Mouse (Mus musculus) forebrain, embryonic 14.5 days (tissue): ENCODE measurements at regions not wholly inside any gene's neighbourhood (a gene's known extent, or its start where the extent isn't known, plus 50 kb on each side); places are given as distances from the start of the nearest gene placed in this dataset.

Source experiments
- ATAC-seq: fragments of 200-750 bp; cut with Nextera tagmentation; 2 replicates; pipeline ENCODE4 v1.8.0; 2017; ENCODE audit warnings: mild to moderate bottlenecking, moderate library complexity
- DNase-seq: peaks from one replicate; pipeline ENCODE4 v3.0.0-alpha.2; 2015; ENCODE audit warnings: low spot score
- H3K27ac ChIP-seq: fragments of 300-500 bp; sonication (generic); 2 replicates; pipeline ENCODE4 v1.5.1; 2014; ENCODE audit warnings: low read depth, mild to moderate bottlenecking, control low read depth, low read length, moderate library complexity
- H3K27me3 ChIP-seq: fragments of 300-500 bp; sonication (generic); replicated peaks from 2 replicates; pipeline ENCODE4 v1.6.1; 2014; ENCODE audit warnings: low read length, control low read depth, mixed read lengths; ENCODE audit not compliant: control insufficient read depth, insufficient read depth
- H3K36me3 ChIP-seq: fragments of 300-500 bp; sonication (generic); 2 replicates; pipeline ENCODE4 v1.6.1; 2014; ENCODE audit warnings: low read length, control low read depth; ENCODE audit not compliant: control insufficient read depth, insufficient read depth
- H3K4me1 ChIP-seq: fragments of 300-500 bp; sonication (generic); 2 replicates; pipeline ENCODE4 v1.6.1; 2014; ENCODE audit warnings: antibody characterized with exemption, low read length, control low read depth; ENCODE audit not compliant: control insufficient read depth, insufficient read depth
- H3K4me2 ChIP-seq: fragments of 300-500 bp; sonication (generic); 2 replicates; pipeline ENCODE4 v1.6.1; 2014; ENCODE audit warnings: mild to moderate bottlenecking, control low read depth, low read length
- H3K4me3 ChIP-seq: fragments of 300-500 bp; sonication (generic); 2 replicates; pipeline ENCODE4 v1.5.1; 2014; ENCODE audit warnings: low read depth, low read length, control low read depth
- H3K9ac ChIP-seq: fragments of 300-500 bp; sonication (generic); 2 replicates; pipeline ENCODE4 v1.6.1; 2014; ENCODE audit warnings: mild to moderate bottlenecking, low read length, control low read depth, moderate library complexity
- H3K9me3 ChIP-seq: fragments of 300-500 bp; sonication (generic); replicated peaks from 2 replicates; pipeline ENCODE4 v1.6.1; 2016; ENCODE audit warnings: low read length, control low read depth, mixed read lengths; ENCODE audit not compliant: control insufficient read depth
- WGBS: fragments of 180-500 bp; shearing (Covaris S2); extraction: QIAGEN DNeasy Blood & Tissue Kit; methylation state at CpG from one replicate; pipeline ENCODE4 v1.1.7; 2014; 5-methylcytosine and 5-hydroxymethylcytosine counted together

DNA sequence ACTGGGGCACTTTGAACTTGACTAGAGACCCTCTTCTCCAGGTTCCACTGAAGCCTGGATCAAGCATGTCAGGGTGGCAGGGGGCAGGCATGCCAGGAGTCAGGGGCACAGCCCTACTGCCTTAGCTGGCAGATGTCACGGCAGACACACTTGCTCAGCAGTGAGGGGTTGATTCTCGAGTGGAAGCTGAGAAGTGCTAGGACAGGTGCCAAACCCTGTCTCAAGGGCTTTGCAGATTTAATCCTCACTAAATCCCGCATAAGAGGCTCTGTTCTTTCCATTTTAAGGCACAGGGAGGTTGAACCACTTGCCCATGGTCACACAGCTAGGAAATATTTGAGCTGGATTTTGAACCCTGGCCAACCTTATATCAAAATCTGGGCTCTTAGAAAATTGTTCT is 223.5 kb upstream of the Mvb12b start:
- Histone ChIP-seq H3K9ac (no peak overlapping the region), H3K36me3 (no peaks in the 10 kb centered on the region), H3K4me3 (no peak overlapping the region), H3K9me3 (no peaks in the 10 kb centered on the region), H3K27ac (no peak overlapping the region), H3K4me2 (no peak overlapping the region), H3K27me3 (peaks cover 40% of the 10 kb centered on the region), H3K4me1 (peaks cover 18% of the 10 kb centered on the region)
- ATAC-seq (no peak), DNase-seq (peak; percentile 17)
- 41% methylated on average over 3 of the region's 3 CpGs for WGBS

GRCm38 (mm10) chr2:34110582-34110981 is 222.8 kb upstream of the Mvb12b start:
- DNase-seq (no peak), ATAC-seq (no peak)
- no peak overlapping the region for H3K9ac ChIP-seq
- 86% methylated on average over 17 of the region's 17 CpGs for WGBS
- H3K9me3 ChIP-seq = no peaks in the 10 kb centered on the region
- peaks cover 37% of the 10 kb centered on the region for H3K27me3 ChIP-seq
- no peak overlapping the region for H3K27ac ChIP-seq
- no peaks in the 10 kb centered on the region for H3K36me3 ChIP-seq
- H3K4me2 ChIP-seq = no peak overlapping the region
- H3K4me3 ChIP-seq = no peak overlapping the region
- H3K4me1 ChIP-seq = peaks cover 25% of the 10 kb centered on the region

DNA sequence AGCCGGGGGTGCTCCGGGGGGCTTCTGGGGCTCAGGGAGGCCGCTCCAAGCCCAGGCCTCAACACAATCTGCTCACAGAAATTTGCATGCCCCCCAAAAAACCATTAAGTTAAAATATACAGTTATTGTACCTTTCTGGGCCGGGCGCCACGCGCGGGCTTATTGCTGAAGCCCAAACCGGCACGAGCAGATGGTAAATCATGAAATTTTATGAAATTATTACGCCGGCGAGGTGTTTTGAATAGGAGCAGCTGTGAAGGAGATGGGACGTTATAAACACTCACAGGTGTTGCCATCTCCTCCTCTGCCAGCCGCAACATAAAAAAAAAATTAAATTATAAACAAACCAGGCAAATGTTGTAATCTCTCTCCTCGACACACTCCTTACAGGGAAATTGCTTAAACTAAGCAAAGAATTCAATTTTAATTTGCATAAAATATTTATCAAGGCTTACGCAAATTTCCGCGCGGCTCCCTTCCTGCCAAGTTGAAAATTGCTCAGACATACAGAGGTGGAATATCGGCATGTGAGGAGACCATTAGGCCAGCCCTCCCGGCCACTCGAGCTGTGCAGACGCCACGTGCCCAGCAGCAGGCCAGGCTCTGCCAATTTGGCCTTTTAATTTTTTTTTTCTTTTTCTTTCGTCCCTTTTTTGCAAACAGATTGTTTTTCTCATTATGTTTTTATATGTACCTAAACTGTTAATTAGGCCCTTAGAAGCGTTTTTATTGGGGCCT is 220.0 kb upstream of the Mvb12b start:
- Histone ChIP-seq H3K4me3 (no peak overlapping the region), H3K27ac (peak overlapping the region; percentile 76), H3K9me3 (no peaks in the 10 kb centered on the region), H3K9ac (no peak overlapping the region), H3K36me3 (no peaks in the 10 kb centered on the region), H3K4me2 (peak overlapping the region; percentile 33), H3K4me1 (peaks cover 31% of the 10 kb centered on the region), H3K27me3 (peaks cover 35% of the 10 kb centered on the region)
- DNase-seq (peak; percentile 89), ATAC-seq (no peak; the same call in 1 of the 2 replicates)
- WGBS = 22% methylated on average over 27 of the region's 27 CpGs

GRCm38 (mm10) chr2:34106837-34107565 is 219.3 kb upstream of the Mvb12b start:
- peak; percentile 82 for ATAC-seq
- H3K27me3 ChIP-seq = peaks cover 33% of the 10 kb centered on the region

GRCm38 (mm10) chr2:34106245-34106644 is 218.5 kb upstream of the Mvb12b start:
- ATAC-seq (peak; percentile 3; the same call in 1 of the 2 replicates), DNase-seq (no peak)
- H3K9ac ChIP-seq = peak overlapping the region; percentile 40
- 4% methylated on average over 9 of the region's 9 CpGs for WGBS
- no peaks in the 10 kb centered on the region for H3K36me3 ChIP-seq
- H3K27me3 ChIP-seq = peaks cover 29% of the 10 kb centered on the region
- no peaks in the 10 kb centered on the region for H3K9me3 ChIP-seq
- peak overlapping the region; percentile 49 for H3K4me2 ChIP-seq
- H3K27ac ChIP-seq = peak overlapping the region; percentile 75
- H3K4me3 ChIP-seq = peak overlapping the region; percentile 3; the same call in 1 of the 2 replicates
- peaks cover 31% of the 10 kb centered on the region for H3K4me1 ChIP-seq

More at GRCm38 (mm10) chr2:34106837-34107565, 219.3 kb upstream of the Mvb12b start:
- WGBS = 3% methylated on average over 15 of the region's 15 CpGs
- peak overlapping the region; percentile 49 for H3K4me2 ChIP-seq
- peak overlapping the region; percentile 40 for H3K9ac ChIP-seq
- H3K36me3 ChIP-seq = no peaks in the 10 kb centered on the region
- peak overlapping the region; percentile 76 for H3K27ac ChIP-seq
- no peaks in the 10 kb centered on the region for H3K9me3 ChIP-seq
- peak; percentile 93 for DNase-seq
- peaks cover 31% of the 10 kb centered on the region for H3K4me1 ChIP-seq
- peak overlapping the region; percentile 3; the same call in 1 of the 2 replicates for H3K4me3 ChIP-seq

DNA sequence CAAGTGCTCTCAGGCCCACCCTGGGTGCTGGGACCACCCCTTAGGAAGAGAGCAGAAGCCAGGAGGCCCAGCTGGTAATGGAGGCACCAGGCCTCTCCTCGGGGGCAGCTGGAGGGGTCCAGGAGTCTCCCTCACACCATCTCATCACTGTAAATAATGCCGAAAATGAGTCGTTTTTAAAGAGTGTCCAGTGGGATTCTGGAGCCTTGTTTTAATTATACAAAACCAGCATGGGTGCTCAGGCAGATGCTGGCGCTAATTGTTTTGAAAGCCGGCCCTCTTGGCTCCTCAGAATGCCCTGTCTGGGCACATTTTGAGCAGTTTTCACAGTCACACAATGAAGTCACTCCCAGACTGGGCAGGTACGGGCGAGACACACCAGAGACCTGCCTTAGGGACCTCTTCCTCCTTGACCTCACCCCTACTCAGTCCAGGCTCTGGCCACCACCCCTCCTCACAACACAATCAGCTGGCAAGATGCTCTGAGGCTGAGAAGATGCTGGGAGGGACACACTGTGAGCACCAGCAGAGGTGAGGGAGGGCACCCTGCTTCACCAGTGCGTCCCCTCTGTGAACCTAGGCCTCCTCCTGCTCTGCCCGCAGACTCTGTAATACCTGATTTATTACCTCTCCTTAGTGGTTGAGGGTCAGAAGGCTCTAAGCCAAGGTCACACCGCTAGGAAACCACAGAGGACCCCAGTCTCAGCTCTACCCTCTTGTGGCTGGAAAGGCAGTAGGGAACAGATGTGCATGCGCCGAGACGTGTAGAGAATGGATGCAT is 217.7 kb upstream of the Mvb12b start:
- H3K9me3 ChIP-seq = no peaks in the 10 kb centered on the region
- no peaks in the 10 kb centered on the region for H3K36me3 ChIP-seq
- peaks cover 22% of the 10 kb centered on the region for H3K27me3 ChIP-seq
- H3K9ac ChIP-seq = no peak overlapping the region; the same call in 1 of the 2 replicates
- peak overlapping the region; percentile 49; the same call in 1 of the 2 replicates for H3K4me2 ChIP-seq
- DNase-seq (peak; percentile 37), ATAC-seq (no peak)
- WGBS = 50% methylated on average over 13 of the region's 13 CpGs
- no peak overlapping the region for H3K4me3 ChIP-seq
- H3K27ac ChIP-seq = peak overlapping the region; percentile 75; the same call in 1 of the 2 replicates
- H3K4me1 ChIP-seq = peaks cover 31% of the 10 kb centered on the region

GRCm38 (mm10) chr2:34098004-34098547 is 210.3 kb upstream of the Mvb12b start:
- H3K9me3 ChIP-seq = no peaks in the 10 kb centered on the region
- no peak overlapping the region for H3K27ac ChIP-seq
- ATAC-seq (no peak), DNase-seq (no peak)
- no peak overlapping the region for H3K4me3 ChIP-seq
- H3K27me3 ChIP-seq = 0 out of 2 replicates have a peak, but pooled peaks cover 7% of the 10 kb centered on the region
- H3K36me3 ChIP-seq = no peaks in the 10 kb centered on the region
- H3K9ac ChIP-seq = no peak overlapping the region
- 74% methylated on average over 14 of the region's 14 CpGs for WGBS
- no peaks in the 10 kb centered on the region for H3K4me1 ChIP-seq
- no peak overlapping the region for H3K4me2 ChIP-seq

DNA sequence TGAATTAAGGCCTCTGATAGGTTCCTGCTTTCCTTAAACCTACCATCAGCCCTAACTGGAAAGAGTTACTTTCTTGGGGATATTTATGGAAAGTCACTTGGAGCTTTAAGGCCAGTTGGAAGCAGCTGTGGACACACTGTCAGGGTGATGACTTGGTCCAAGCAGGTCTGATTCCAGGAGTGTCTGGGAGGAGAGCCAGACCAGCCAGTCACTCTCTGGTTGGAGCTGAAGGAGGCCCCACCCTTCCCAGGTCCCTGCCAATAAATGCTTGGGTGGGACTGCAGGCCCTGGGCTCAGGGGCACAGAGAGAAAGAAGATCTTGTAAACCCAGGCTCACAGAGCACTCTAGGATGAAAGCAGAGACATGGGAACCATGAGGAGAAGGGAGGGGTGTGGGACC is 208.8 kb upstream of the Mvb12b start:
- Histone ChIP-seq H3K27ac (no peak overlapping the region), H3K27me3 (0 out of 2 replicates have a peak, but pooled peaks cover 7% of the 10 kb centered on the region), H3K9ac (no peak overlapping the region), H3K4me3 (no peak overlapping the region), H3K4me2 (no peak overlapping the region), H3K4me1 (no peaks in the 10 kb centered on the region), H3K36me3 (no peaks in the 10 kb centered on the region), H3K9me3 (no peaks in the 10 kb centered on the region)
- ATAC-seq = no peak
- no peak for DNase-seq
